Mouse (Mus musculus): Measurements from ENCODE around the gene Kif11. TPM values are rescaled to one million over a fixed set of nuclear protein-coding genes. Genes with fewer than 3 reads are reported as not detected.

The Kif11 gene
- total RNA-seq (2023): 1 to 10 TPM; 1.3 to 1.6 TPM

GRCm38 (mm10) chr19:37375755-37376615 lies at the start of gene Kif11:
TSS of gene Kif11 (plus strand) at chr19:37376403.

GRCm38 (mm10) chr19:37337752-37338151 lies 38.5 kb upstream of the Kif11 start, which contains the start of gene Ide:
TSS of gene Ide (minus strand) at chr19:37337852.

GRCm38 (mm10) chr19:37434263-37434951 lies 58.2 kb downstream of the Kif11 start, which contains the start of gene Hhex:
TSS of gene Hhex (plus strand) at chr19:37434810.

Other genes starting within 250 kb of the Kif11 start
- 10 to 100 TPM; 76.0 to 82.5 TPM for gene March5, start 168.9 kb upstream of the Kif11 start, total RNA-seq (2023)
- 1 to 10 TPM; 9.0 to 9.2 TPM for gene Cpeb3, start 167.8 kb upstream of the Kif11 start, total RNA-seq (2023)
- 10 to 100 TPM; 28.8 to 30.1 TPM for gene Ide, start 38.6 kb upstream of the Kif11 start, total RNA-seq (2023)
- 10 to 100 TPM; 50.4 to 51.2 TPM for gene Hhex, start 58.4 kb downstream of the Kif11 start, total RNA-seq (2023)
- 10 to 100 TPM; 49.5 to 51.6 TPM for gene Exoc6, start 174.0 kb downstream of the Kif11 start, total RNA-seq (2023)